Mouse (Mus musculus): Measurements from ENCODE around the gene Tdgf1. TPM values are rescaled to one million over a fixed set of nuclear protein-coding genes. Genes with fewer than 3 reads are reported as not detected.

The Tdgf1 gene
- polyA plus RNA-seq, 1 experiment: 483 TPM

GRCm38 (mm10) chr9:110935941-110936340, 10.0 kb downstream of the Tdgf1 start:
- TF ChIP-seq CTCF (IDR thresholded peaks at IDR 0.05; ENCODE audit: low read depth, low read length): no peak
- TF ChIP-seq POLR2A (IDR thresholded peaks at IDR 0.05; ENCODE audit: insufficient read depth, low read length): no peak
- no peak for TF ChIP-seq EP300 (IDR thresholded peaks at IDR 0.05; ENCODE audit: insufficient read depth, low read depth, low read length)
- Histone ChIP-seq H3K27ac (ENCODE audit: insufficient read depth, low read length) (no peak overlapping the region), H3K36me3 (ENCODE audit: control insufficient read depth, insufficient read depth, low read length, poor library complexity, severe bottlenecking) (peaks cover 19% of the 10 kb centered on the region), H3K9me3 (replicated peaks; ENCODE audit: control insufficient read depth, insufficient read depth, low read length, poor library complexity, severe bottlenecking) (no peaks in the 10 kb centered on the region), H3K4me1 (ENCODE audit: control insufficient read depth, insufficient read depth, low read length) (no peaks in the 10 kb centered on the region), H3K4me3 (ENCODE audit: low read depth, low read length) (no peak overlapping the region), H3K27me3 (ENCODE audit: control insufficient read depth, insufficient read depth, low read length, poor library complexity, severe bottlenecking) (no peaks in the 10 kb centered on the region), H3K9ac (ENCODE audit: low read depth, poor library complexity, severe bottlenecking) (no peak overlapping the region)

- Histone ChIP-seq H3K9me3 (replicated peaks; ENCODE audit: control insufficient read depth, insufficient read depth, low read length, poor library complexity, severe bottlenecking) (no peaks in the 10 kb centered on the region), H3K9ac (ENCODE audit: low read depth, poor library complexity, severe bottlenecking) (no peak overlapping the region), H3K4me3 (ENCODE audit: low read depth, low read length) (no peak overlapping the region), H3K27ac (ENCODE audit: insufficient read depth, low read length) (no peak overlapping the region), H3K27me3 (ENCODE audit: control insufficient read depth, insufficient read depth, low read length, poor library complexity, severe bottlenecking) (no peaks in the 10 kb centered on the region), H3K4me1 (ENCODE audit: control insufficient read depth, insufficient read depth, low read length) (no peaks in the 10 kb centered on the region), H3K36me3 (ENCODE audit: control insufficient read depth, insufficient read depth, low read length, poor library complexity, severe bottlenecking) (0 out of 2 replicates have a peak, but pooled peaks cover 4% of the 10 kb centered on the region)
- TF ChIP-seq CTCF (IDR thresholded peaks at IDR 0.05; ENCODE audit: low read depth, low read length) (no peak), POLR2A (IDR thresholded peaks at IDR 0.05; ENCODE audit: insufficient read depth, low read length) (no peak), EP300 (IDR thresholded peaks at IDR 0.05; ENCODE audit: insufficient read depth, low read depth, low read length) (no peak)
Observed at GRCm38 (mm10) chr9:110933850-110934437, 12.0 kb downstream of the Tdgf1 start.

GRCm38 (mm10) chr9:110931573-110931972, 14.4 kb downstream of the Tdgf1 start:
- no peaks in the 10 kb centered on the region for H3K4me1 ChIP-seq (ENCODE audit: control insufficient read depth, insufficient read depth, low read length)
- H3K36me3 ChIP-seq (ENCODE audit: control insufficient read depth, insufficient read depth, low read length, poor library complexity, severe bottlenecking): no peaks in the 10 kb centered on the region
- TF ChIP-seq EP300 (IDR thresholded peaks at IDR 0.05; ENCODE audit: insufficient read depth, low read depth, low read length) (no peak), POLR2A (IDR thresholded peaks at IDR 0.05; ENCODE audit: insufficient read depth, low read length) (no peak), CTCF (IDR thresholded peaks at IDR 0.05; ENCODE audit: low read depth, low read length) (no peak)
- H3K27ac ChIP-seq (ENCODE audit: insufficient read depth, low read length): no peak overlapping the region
- H3K9me3 ChIP-seq (replicated peaks; ENCODE audit: control insufficient read depth, insufficient read depth, low read length, poor library complexity, severe bottlenecking): no peaks in the 10 kb centered on the region
- no peak overlapping the region for H3K4me3 ChIP-seq (ENCODE audit: low read depth, low read length)
- no peak overlapping the region for H3K9ac ChIP-seq (ENCODE audit: low read depth, poor library complexity, severe bottlenecking)
- no peaks in the 10 kb centered on the region for H3K27me3 ChIP-seq (ENCODE audit: control insufficient read depth, insufficient read depth, low read length, poor library complexity, severe bottlenecking)

DNA sequence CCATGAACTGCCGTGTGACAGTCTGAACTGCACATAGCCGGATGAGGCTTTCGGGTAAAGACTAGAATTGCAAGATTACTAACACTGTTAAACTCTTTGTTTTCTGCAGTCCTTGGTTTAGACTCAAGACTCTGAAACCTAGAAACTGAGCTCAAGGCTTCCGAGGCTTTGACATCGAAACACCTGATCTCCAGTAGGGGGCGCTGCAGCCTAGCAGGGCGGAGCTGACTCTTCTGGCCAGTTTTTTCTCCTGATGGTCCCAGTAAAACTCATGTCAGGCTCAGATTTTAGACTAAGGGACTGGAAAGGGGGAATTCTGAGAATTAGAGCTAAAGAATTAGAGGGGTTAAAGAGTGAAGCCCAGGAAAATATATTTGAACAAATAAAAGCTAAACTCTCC, 23.2 kb downstream of the Tdgf1 start:
- Histone ChIP-seq H3K9ac (ENCODE audit: low read depth, poor library complexity, severe bottlenecking) (no peak overlapping the region), H3K27ac (ENCODE audit: insufficient read depth, low read length) (no peak overlapping the region), H3K36me3 (ENCODE audit: control insufficient read depth, insufficient read depth, low read length, poor library complexity, severe bottlenecking) (no peaks in the 10 kb centered on the region), H3K4me3 (ENCODE audit: low read depth, low read length) (no peak overlapping the region), H3K9me3 (replicated peaks; ENCODE audit: control insufficient read depth, insufficient read depth, low read length, poor library complexity, severe bottlenecking) (no peaks in the 10 kb centered on the region), H3K27me3 (ENCODE audit: control insufficient read depth, insufficient read depth, low read length, poor library complexity, severe bottlenecking) (no peaks in the 10 kb centered on the region), H3K4me1 (ENCODE audit: control insufficient read depth, insufficient read depth, low read length) (no peaks in the 10 kb centered on the region)
- TF ChIP-seq CTCF (IDR thresholded peaks at IDR 0.05; ENCODE audit: low read depth, low read length) (peak; percentile 97), EP300 (IDR thresholded peaks at IDR 0.05; ENCODE audit: insufficient read depth, low read depth, low read length) (no peak)

DNA sequence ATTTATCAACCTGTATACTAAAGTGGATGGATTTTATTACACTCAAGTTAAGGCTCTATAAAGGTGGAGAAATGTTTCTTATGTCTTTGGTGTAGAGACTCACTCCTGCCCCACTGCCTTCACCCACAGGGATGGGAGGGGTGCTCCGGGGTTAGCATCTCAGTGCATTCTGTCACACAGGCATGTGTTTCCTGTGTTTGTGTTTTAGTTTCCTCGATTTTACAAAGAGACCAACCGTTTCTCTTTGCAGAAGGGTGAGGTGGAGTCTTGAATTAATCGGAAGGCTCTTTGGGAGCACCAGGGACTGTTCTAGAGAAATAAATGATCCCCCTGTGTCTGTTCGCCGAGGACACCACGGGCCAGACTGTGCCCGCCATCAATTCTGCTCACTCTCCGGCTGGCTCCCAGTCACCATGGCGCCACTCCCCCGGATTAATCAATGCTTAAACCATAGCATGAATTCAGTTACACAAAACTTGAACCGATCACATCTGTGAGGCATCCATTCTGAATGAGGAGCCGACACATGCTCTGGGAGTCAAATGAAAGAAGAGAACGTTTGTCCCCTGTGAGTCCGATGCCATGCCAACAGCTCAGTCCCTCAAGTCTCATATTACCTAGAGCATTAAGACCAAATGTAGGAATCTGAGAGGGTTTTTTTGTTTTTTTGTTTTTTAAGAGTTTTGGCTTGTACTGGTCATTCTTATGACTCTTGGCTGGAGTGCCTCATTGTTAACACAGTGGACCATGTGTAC, 25.1 kb downstream of the Tdgf1 start:
- H3K4me1 ChIP-seq (ENCODE audit: control insufficient read depth, insufficient read depth, low read length): no peaks in the 10 kb centered on the region
- no peaks in the 10 kb centered on the region for H3K36me3 ChIP-seq (ENCODE audit: control insufficient read depth, insufficient read depth, low read length, poor library complexity, severe bottlenecking)
- H3K9ac ChIP-seq (ENCODE audit: low read depth, poor library complexity, severe bottlenecking): no peak overlapping the region
- H3K27me3 ChIP-seq (ENCODE audit: control insufficient read depth, insufficient read depth, low read length, poor library complexity, severe bottlenecking): no peaks in the 10 kb centered on the region
- no peak overlapping the region for H3K4me3 ChIP-seq (ENCODE audit: low read depth, low read length)
- no peaks in the 10 kb centered on the region for H3K9me3 ChIP-seq (replicated peaks; ENCODE audit: control insufficient read depth, insufficient read depth, low read length, poor library complexity, severe bottlenecking)
- H3K27ac ChIP-seq (ENCODE audit: insufficient read depth, low read length): no peak overlapping the region
- TF ChIP-seq POLR2A (IDR thresholded peaks at IDR 0.05; ENCODE audit: insufficient read depth, low read length) (no peak), EP300 (IDR thresholded peaks at IDR 0.05; ENCODE audit: insufficient read depth, low read depth, low read length) (no peak), CTCF (IDR thresholded peaks at IDR 0.05; ENCODE audit: low read depth, low read length) (no peak)

DNA sequence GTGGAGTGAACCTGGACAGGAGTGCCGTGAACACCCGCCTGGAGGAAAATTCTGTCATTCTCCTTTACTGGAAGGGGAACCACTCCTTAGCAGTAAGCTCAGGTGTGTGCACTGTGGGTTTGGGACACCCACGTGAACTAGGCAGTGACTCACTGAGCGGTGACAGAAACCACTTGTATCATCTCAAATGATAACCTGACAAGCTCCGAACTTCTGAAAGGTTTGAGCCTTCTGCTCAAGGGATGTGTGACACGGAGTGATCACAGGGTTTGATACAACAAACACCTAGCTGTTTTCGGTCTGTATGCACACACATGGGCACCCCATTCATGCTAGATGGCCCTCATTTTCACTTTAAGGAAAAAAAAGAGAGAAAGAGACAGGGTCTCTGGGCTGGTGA, 29.2 kb downstream of the Tdgf1 start, which contains the start of gene Fam240a:
TSS of gene Fam240a (minus strand) at position 76 of the 400 bp plus-strand sequence.
- no peaks in the 10 kb centered on the region for H3K9me3 ChIP-seq (replicated peaks; ENCODE audit: control insufficient read depth, insufficient read depth, low read length, poor library complexity, severe bottlenecking)
- peak within 1 kb of the TSS; percentile 21 for H3K9ac ChIP-seq (ENCODE audit: low read depth, poor library complexity, severe bottlenecking)
- H3K4me3 ChIP-seq (ENCODE audit: low read depth, low read length): peak within 1 kb of the TSS; percentile 15
- TF ChIP-seq POLR2A (IDR thresholded peaks at IDR 0.05; ENCODE audit: insufficient read depth, low read length) (no peak), CTCF (IDR thresholded peaks at IDR 0.05; ENCODE audit: low read depth, low read length) (no peak), EP300 (IDR thresholded peaks at IDR 0.05; ENCODE audit: insufficient read depth, low read depth, low read length) (no peak)
- no peaks in the 10 kb centered on the region for H3K36me3 ChIP-seq (ENCODE audit: control insufficient read depth, insufficient read depth, low read length, poor library complexity, severe bottlenecking)
- H3K27me3 ChIP-seq (ENCODE audit: control insufficient read depth, insufficient read depth, low read length, poor library complexity, severe bottlenecking): no peaks in the 10 kb centered on the region
- no peak within 1 kb of the TSS for H3K27ac ChIP-seq (ENCODE audit: insufficient read depth, low read length)
- no peaks in the 10 kb centered on the region for H3K4me1 ChIP-seq (ENCODE audit: control insufficient read depth, insufficient read depth, low read length)
